Mouse (Mus musculus) kidney, postnatal 0 days (tissue): Measurements from ENCODE around the gene Aknad1. TPM values are rescaled to one million over a fixed set of nuclear protein-coding genes. Genes with fewer than 3 reads are reported as not detected.

Source experiments
- ATAC-seq: fragments of 200-750 bp; cut with Nextera tagmentation; replicated peaks from 2 replicates; pipeline ENCODE4 v1.8.0; 2017; ENCODE audit warnings: low read depth, moderate number of reproducible peaks, moderate TSS enrichment, moderate library complexity; ENCODE audit not compliant: low FRiP score
- DNase-seq: peaks from one replicate; pipeline ENCODE4 v3.0.0-alpha.2; 2016; ENCODE audit warnings: low spot score
- H3K27ac ChIP-seq: fragments of 300-500 bp; sonication (generic); 2 replicates; pipeline ENCODE4 v1.5.1; 2014; ENCODE audit warnings: mild to moderate bottlenecking
- H3K27me3 ChIP-seq: fragments of 300-500 bp; sonication (generic); 2 replicates; pipeline ENCODE4 v1.6.1; 2014; ENCODE audit warnings: low read length, mixed read lengths; ENCODE audit not compliant: insufficient read depth
- H3K36me3 ChIP-seq: fragments of 300-500 bp; sonication (generic); 2 replicates; pipeline ENCODE4 v1.6.1; 2014; ENCODE audit warnings: low read length, mixed read lengths; ENCODE audit not compliant: insufficient read depth
- H3K4me1 ChIP-seq: fragments of 300-500 bp; sonication (generic); replicated peaks from 2 replicates; pipeline ENCODE4 v1.6.1; 2014; ENCODE audit warnings: antibody characterized with exemption, low read length, mixed read lengths; ENCODE audit not compliant: insufficient read depth
- H3K4me2 ChIP-seq: fragments of 300-500 bp; sonication (generic); 2 replicates; pipeline ENCODE4 v1.6.1; 2014; ENCODE audit warnings: mild to moderate bottlenecking, low read length, moderate library complexity, mixed read lengths
- H3K4me3 ChIP-seq: fragments of 300-500 bp; sonication (generic); replicated peaks from 2 replicates; pipeline ENCODE4 v1.5.1; 2014; ENCODE audit warnings: low read depth, low read length
- H3K9ac ChIP-seq: fragments of 300-500 bp; sonication (generic); 2 replicates; pipeline ENCODE4 v1.6.1; 2014; ENCODE audit warnings: low read depth, low read length
- H3K9me3 ChIP-seq: fragments of 300-500 bp; sonication (generic); replicated peaks from 2 replicates; pipeline ENCODE4 v1.6.1; 2016; ENCODE audit warnings: low read length, inconsistent platforms, mixed read lengths
- CTCF ChIP-seq: IDR thresholded peaks from 2 replicates; pipeline ENCODE4 v1.5.1; 2016; ENCODE audit warnings: antibody characterized with exemption, low read depth, mild to moderate bottlenecking, moderate library complexity
- WGBS: fragments of 180-500 bp; shearing (Covaris S2); extraction: QIAGEN DNeasy Blood & Tissue Kit; methylation state at CpG from one replicate; pipeline ENCODE4 v1.1.7; 2014; 5-methylcytosine and 5-hydroxymethylcytosine counted together
- polyA plus RNA-seq: library from polyadenylated mRNA; unstranded; fragments of >200 nt; fragmentation: Nextera tagmentation; extraction: Ambion mirVana; gene quantifications from 2 replicates; pipeline ENCODE4 v1.2.1, GENCODE M21; 2015

Gene Aknad1
- polyA plus RNA-seq, 1 experiment from 2014 or later = not detected

- no peak for ATAC-seq
- H3K9ac ChIP-seq = no peak overlapping the region
- no peaks in the 10 kb centered on the region for H3K4me1 ChIP-seq
- no peak for TF ChIP-seq CTCF
- no peaks in the 10 kb centered on the region for H3K36me3 ChIP-seq
- no peak for DNase-seq
- H3K4me3 ChIP-seq = no peak overlapping the region
- 59% methylated on average over 4 of the region's 4 CpGs for WGBS
- H3K27me3 ChIP-seq = no peaks in the 10 kb centered on the region
- no peaks in the 10 kb centered on the region for H3K9me3 ChIP-seq
- no peak overlapping the region for H3K27ac ChIP-seq
- H3K4me2 ChIP-seq = no peak overlapping the region
These were observed 39.5 kb downstream of the Aknad1 start for GRCm38 (mm10) chr3:108778761-108779540.

GRCm38 (mm10) chr3:108781238-108781883, 41.9 kb downstream of the Aknad1 start:
- H3K4me2 ChIP-seq = no peak overlapping the region
- H3K4me3 ChIP-seq = no peak overlapping the region
- H3K27me3 ChIP-seq = no peaks in the 10 kb centered on the region
- no peak overlapping the region for H3K9ac ChIP-seq
- H3K9me3 ChIP-seq = no peaks in the 10 kb centered on the region; the same call in 1 of the 2 replicates
- peak overlapping the region; percentile 15; the same call in 1 of the 2 replicates for H3K27ac ChIP-seq
- DNase-seq (peak; percentile 70), ATAC-seq (no peak; the same call in 1 of the 2 replicates)
- no peak for TF ChIP-seq CTCF
- H3K36me3 ChIP-seq = no peaks in the 10 kb centered on the region
- 65% methylated on average over 10 of the region's 10 CpGs for WGBS
- H3K4me1 ChIP-seq = no peaks in the 10 kb centered on the region

GRCm38 (mm10) chr3:108781884-108782270, 42.4 kb downstream of the Aknad1 start:
- Histone ChIP-seq H3K9me3 (no peaks in the 10 kb centered on the region; the same call in 1 of the 2 replicates), H3K27me3 (no peaks in the 10 kb centered on the region), H3K4me2 (no peak overlapping the region), H3K27ac (no peak overlapping the region; the same call in 1 of the 2 replicates), H3K4me3 (no peak overlapping the region), H3K36me3 (no peaks in the 10 kb centered on the region), H3K9ac (no peak overlapping the region), H3K4me1 (no peaks in the 10 kb centered on the region)
- peak; percentile 80 for DNase-seq
- no peak for ATAC-seq
- TF ChIP-seq CTCF = no peak
- 71% methylated on average over 5 of the region's 5 CpGs for WGBS

GRCm38 (mm10) chr3:108782364-108782895, 43.0 kb downstream of the Aknad1 start:
- TF ChIP-seq CTCF = no peak
- Histone ChIP-seq H3K9ac (no peak overlapping the region), H3K27ac (peak overlapping the region; percentile 44), H3K4me3 (no peak overlapping the region), H3K4me2 (no peak overlapping the region), H3K4me1 (no peaks in the 10 kb centered on the region), H3K27me3 (no peaks in the 10 kb centered on the region), H3K9me3 (no peaks in the 10 kb centered on the region; the same call in 1 of the 2 replicates), H3K36me3 (no peaks in the 10 kb centered on the region)
- ATAC-seq (0 out of 2 replicates have a peak, but pooled peaks have one; percentile 29), DNase-seq (peak; percentile 62)
- 51% methylated on average over 6 of the region's 6 CpGs for WGBS

GRCm38 (mm10) chr3:108786520-108786919, 47.1 kb downstream of the Aknad1 start:
- 77% methylated on average over 6 of the region's 6 CpGs for WGBS
- TF ChIP-seq CTCF = no peak
- Histone ChIP-seq H3K27me3 (no peaks in the 10 kb centered on the region), H3K27ac (no peak overlapping the region), H3K9me3 (no peaks in the 10 kb centered on the region; the same call in 1 of the 2 replicates), H3K4me1 (no peaks in the 10 kb centered on the region), H3K36me3 (no peaks in the 10 kb centered on the region), H3K4me3 (no peak overlapping the region), H3K9ac (no peak overlapping the region), H3K4me2 (no peak overlapping the region)
- DNase-seq (no peak), ATAC-seq (no peak)

- H3K4me3 ChIP-seq = no peak overlapping the region
- WGBS = 48% methylated on average over 12 of the region's 12 CpGs
- no peak for DNase-seq
- H3K4me1 ChIP-seq = no peaks in the 10 kb centered on the region
- no peaks in the 10 kb centered on the region for H3K27me3 ChIP-seq
- H3K9me3 ChIP-seq = no peaks in the 10 kb centered on the region; the same call in 1 of the 2 replicates
- no peak overlapping the region for H3K9ac ChIP-seq
- 0 out of 2 replicates have a peak overlapping the region, but pooled peaks have one; percentile 0 for H3K27ac ChIP-seq
- ATAC-seq = peak; percentile 21; the same call in 1 of the 2 replicates
- no peak overlapping the region for H3K4me2 ChIP-seq
- TF ChIP-seq CTCF = no peak
- 0 out of 2 replicates have a peak, but pooled peaks cover 2% of the 10 kb centered on the region for H3K36me3 ChIP-seq
These were observed 48.4 kb downstream of the Aknad1 start for GRCm38 (mm10) chr3:108787754-108788454.
